ENCODE assay signal across 30 mouse cellular contexts in genomic region chr1:185426583-185426982, GRCm38 (mm10). TPM values are rescaled to one million over a fixed set of nuclear protein-coding genes. Genes with fewer than 3 reads are reported as not detected.
"Had no signal": no experiment of that assay in that cellular context is flagged by ENCODE, and none has a peak within 500 bp of the region (broad histone marks: within the 10 kb centered on the region; RNA-seq: fewer than 3 reads in every experiment).

No protein-coding gene starts in this region.

- H3K27ac ChIP-seq: embryonic facial prominence, embryonic 10.5 days; embryonic facial prominence, embryonic 12.5 days; embryonic facial prominence, embryonic 13.5 days; embryonic facial prominence, embryonic 15.5 days; forebrain, embryonic 10.5 days; forebrain, embryonic 12.5 days; forebrain, embryonic 13.5 days; forebrain, embryonic 15.5 days; gastrocnemius, adult 2 months; heart, adult 2 months had no signal

- H3K4me2 ChIP-seq: embryonic facial prominence, embryonic 12.5 days; embryonic facial prominence, embryonic 13.5 days; embryonic facial prominence, embryonic 15.5 days; forebrain, embryonic 12.5 days; forebrain, embryonic 13.5 days; forebrain, embryonic 15.5 days had no signal

- DNase-seq: cerebellum, adult 8-10 months; cerebellum, adult 9-10 months; cerebellum, adult 9-11 months; cerebellum, postnatal 10 days; cerebellum, postnatal 14 days; cerebellum, postnatal 25 days; cerebellum, postnatal 36 days; embryo, embryonic 11 days; forebrain, postnatal 0 days; gastrocnemius, adult 2 months; gastrocnemius, postnatal 10 days; gastrocnemius, postnatal 14 days; gastrocnemius, postnatal 25 days; gastrocnemius, postnatal 36 days; heart, adult 11 months; heart, adult 18-20 months; heart, adult 2 months had no signal

- H3K9ac ChIP-seq: embryonic facial prominence, embryonic 12.5 days; embryonic facial prominence, embryonic 13.5 days; embryonic facial prominence, embryonic 15.5 days; forebrain, embryonic 12.5 days; forebrain, embryonic 13.5 days; forebrain, embryonic 15.5 days; forebrain, postnatal 0 days had no signal

- H3K4me3 ChIP-seq: embryonic facial prominence, embryonic 10.5 days; embryonic facial prominence, embryonic 12.5 days; embryonic facial prominence, embryonic 13.5 days; embryonic facial prominence, embryonic 15.5 days; erythroblast, embryonic 14.5 days; forebrain, embryonic 10.5 days; forebrain, embryonic 12.5 days; forebrain, embryonic 13.5 days; forebrain, embryonic 15.5 days; gastrocnemius, adult 2 months; heart, adult 2 months had no signal

- H3K9me3 ChIP-seq: embryonic facial prominence, embryonic 10.5 days; embryonic facial prominence, embryonic 12.5 days; embryonic facial prominence, embryonic 13.5 days; embryonic facial prominence, embryonic 15.5 days; forebrain, embryonic 10.5 days; forebrain, embryonic 12.5 days; forebrain, embryonic 13.5 days; forebrain, embryonic 15.5 days had no signal

- ATAC-seq: forebrain, embryonic 13.5 days; forebrain, embryonic 14.5 days; forebrain, embryonic 15.5 days; forebrain, embryonic 16.5 days; forebrain, postnatal 0 days had no signal

- H3K4me1 ChIP-seq: embryonic facial prominence, embryonic 10.5 days; embryonic facial prominence, embryonic 12.5 days; embryonic facial prominence, embryonic 13.5 days; embryonic facial prominence, embryonic 15.5 days; forebrain, embryonic 10.5 days; forebrain, embryonic 12.5 days; forebrain, embryonic 13.5 days; forebrain, embryonic 15.5 days had no signal

- H3K27me3 ChIP-seq: embryonic facial prominence, embryonic 12.5 days; embryonic facial prominence, embryonic 13.5 days; embryonic facial prominence, embryonic 15.5 days; forebrain, embryonic 12.5 days; forebrain, embryonic 13.5 days; forebrain, embryonic 15.5 days had no signal

RNA-seq across cellular contexts. Expression of gene Slc30a10, which starts 28.1 kb away (rescaled TPM):
- total RNA-seq: gastrocnemius, adult 2 months; gastrocnemius, adult 8-10 months; gastrocnemius, postnatal 25 days; gastrocnemius, postnatal 36 days; granulocyte monocyte progenitor cell, adult 5-6 weeks; heart, adult 18-20 months; heart, adult 2 months had no signal
- polyA plus RNA-seq: heart, adult 2 months had no signal
